Mouse (Mus musculus) MEL (cell line): ENCODE results near the gene Clmp. TPM values are rescaled to one million over a fixed set of nuclear protein-coding genes. Genes with fewer than 3 reads are reported as not detected.

Experiments
- DNase-seq: peaks from one replicate; pipeline ENCODE4 v3.0.0; 2011; ENCODE audit warnings: low read depth, low spot score
- H3K27ac ChIP-seq: 2 replicates; pipeline ENCODE4 v1.5.1; 2012; ENCODE audit warnings: low read depth, mild to moderate bottlenecking, control low read depth, low read length, moderate library complexity; ENCODE audit not compliant: control insufficient read depth
- H3K27me3 ChIP-seq, 2 experiments: fragments of 150-350 bp in 1 of 2; sonication (generic) in 1 of 2; 2 replicates each; pipeline ENCODE4 v1.6.1; 2012; ENCODE audit warnings: low read length in 2 of 2, mild to moderate bottlenecking in 2 of 2, improper control_type of control experiment in 1 of 2, moderate library complexity in 1 of 2; ENCODE audit not compliant: insufficient read depth in 2 of 2, control insufficient read depth in 1 of 2
- H3K36me3 ChIP-seq, 2 experiments: 2 replicates each; pipeline ENCODE4 v1.6.1; 2012 to 2014; ENCODE audit warnings: low read length in 2 of 2, improper control_type of control experiment in 1 of 2, inconsistent platforms in 1 of 2, mild to moderate bottlenecking in 1 of 2; ENCODE audit not compliant: insufficient read depth in 2 of 2, control insufficient read depth in 1 of 2
- H3K4me1 ChIP-seq, 2 experiments: fragments of 150-350 bp in 1 of 2; sonication (generic) in 1 of 2; 2 replicates each; pipeline ENCODE4 v1.6.1; 2012; ENCODE audit warnings: low read length in 2 of 2, improper control_type of control experiment in 1 of 2, mild to moderate bottlenecking in 1 of 2; ENCODE audit not compliant: insufficient read depth in 2 of 2, control insufficient read depth in 1 of 2
- H3K4me3 ChIP-seq, 2 experiments: fragments of 150-350 bp in 1 of 2; sonication (generic) in 1 of 2; 2 replicates each; pipeline ENCODE4 v1.5.1; 2012; ENCODE audit warnings: low read depth in 2 of 2, low read length in 2 of 2, mild to moderate bottlenecking in 2 of 2, moderate library complexity in 2 of 2, control low read depth in 1 of 2, improper control_type of control experiment in 1 of 2; ENCODE audit not compliant: control insufficient read depth in 1 of 2, insufficient read depth in 1 of 2
- H3K79me2 ChIP-seq: 2 replicates; pipeline ENCODE4 v1.6.1; 2012; ENCODE audit warnings: mild to moderate bottlenecking, low read length, moderate library complexity; ENCODE audit not compliant: control insufficient read depth, poor library complexity, insufficient read depth
- H3K9ac ChIP-seq: 2 replicates; pipeline ENCODE4 v1.6.1; 2012; ENCODE audit warnings: low read depth, mild to moderate bottlenecking, control low read depth, low read length, moderate library complexity; ENCODE audit not compliant: control insufficient read depth, poor library complexity, severe bottlenecking
- H3K9me3 ChIP-seq: fragments of 150-350 bp; sonication (generic); replicated peaks from 2 replicates; pipeline ENCODE4 v1.6.1; 2012; ENCODE audit warnings: mild to moderate bottlenecking, low read length, improper control_type of control experiment, moderate library complexity; ENCODE audit not compliant: insufficient read depth
- BHLHE40 ChIP-seq: IDR thresholded peaks from 2 replicates; pipeline ENCODE4 v1.6.1; 2012; ENCODE audit warnings: low read depth, mild to moderate bottlenecking, inconsistent platforms, low read length, improper control_type of control experiment, borderline replicate concordance
- CHD1 ChIP-seq: IDR thresholded peaks from 2 replicates; pipeline ENCODE4 v1.6.1; 2012; ENCODE audit warnings: low read depth, mild to moderate bottlenecking, inconsistent platforms, low read length, improper control_type of control experiment
- CHD2 ChIP-seq: IDR thresholded peaks from 2 replicates; pipeline ENCODE4 v1.6.1; 2011; ENCODE audit warnings: low read length, improper control_type of control experiment
- CTCF ChIP-seq, 3 experiments: IDR thresholded peaks in 2 of 3; conservative IDR thresholded peaks in 1 of 3; 2 replicates each; pipeline ENCODE4 v1.5.1; 2011 to 2012; ENCODE audit warnings: low read length in 3 of 3, low read depth in 2 of 3, mild to moderate bottlenecking in 2 of 3, improper control_type of control experiment in 1 of 3, inconsistent platforms in 1 of 3, mixed read lengths in 1 of 3, moderate library complexity in 1 of 3; ENCODE audit not compliant: control insufficient read depth in 1 of 3, insufficient read depth in 1 of 3, poor library complexity in 1 of 3, severe bottlenecking in 1 of 3
- ELF1 ChIP-seq: IDR thresholded peaks from 2 replicates; pipeline ENCODE4 v1.6.1; 2014; ENCODE audit warnings: low read depth, mild to moderate bottlenecking, inconsistent platforms, low read length, improper control_type of control experiment, moderate library complexity
- EP300 ChIP-seq, 2 experiments: IDR thresholded peaks; 2 replicates each; pipeline ENCODE4 v1.6.1; 2011; ENCODE audit warnings: improper control_type of control experiment in 2 of 2, low read length in 2 of 2, low read depth in 1 of 2, mild to moderate bottlenecking in 1 of 2
- GATA1 ChIP-seq: IDR thresholded peaks from 2 replicates; pipeline ENCODE4 v1.6.1; 2011; ENCODE audit warnings: low read depth, low read length, improper control_type of control experiment
- JUND ChIP-seq: IDR thresholded peaks from 2 replicates; pipeline ENCODE4 v1.6.1; 2011; ENCODE audit warnings: low read depth, mild to moderate bottlenecking, improper control_type of control experiment, low read length
- KAT2A ChIP-seq: conservative IDR thresholded peaks from 2 replicates; pipeline ENCODE4 v1.6.1; 2012; ENCODE audit warnings: low read depth, low read length, improper control_type of control experiment, inconsistent platforms
- MAFK ChIP-seq: IDR thresholded peaks from 2 replicates; pipeline ENCODE4 v1.6.1; 2011; ENCODE audit warnings: low read depth, mild to moderate bottlenecking, low read length, improper control_type of control experiment, borderline replicate concordance
- MAZ ChIP-seq: IDR thresholded peaks from 2 replicates; pipeline ENCODE4 v1.6.1; 2012; ENCODE audit warnings: low read depth, mild to moderate bottlenecking, inconsistent platforms, low read length, improper control_type of control experiment
- MXI1 ChIP-seq: IDR thresholded peaks from 2 replicates; pipeline ENCODE4 v1.6.1; 2011; ENCODE audit warnings: mild to moderate bottlenecking, low read depth, low read length, improper control_type of control experiment
- MYB ChIP-seq: IDR thresholded peaks from 2 replicates; pipeline ENCODE4 v1.6.1; 2011; ENCODE audit warnings: mild to moderate bottlenecking, low read depth, low read length, improper control_type of control experiment
- MYC ChIP-seq: IDR thresholded peaks from 2 replicates; pipeline ENCODE4 v1.6.1; 2011; ENCODE audit warnings: low read depth, mild to moderate bottlenecking, low read length, improper control_type of control experiment, moderate library complexity
- POLR2AphosphoS2 ChIP-seq: IDR thresholded peaks from 2 replicates; pipeline ENCODE4 v1.6.1; 2011; ENCODE audit warnings: low read length, improper control_type of control experiment
- POLR2AphosphoS5 ChIP-seq: IDR thresholded peaks from 2 replicates; pipeline ENCODE4 v1.6.1; 2012; ENCODE audit warnings: low read depth, borderline replicate concordance, mild to moderate bottlenecking, inconsistent platforms, low read length, moderate library complexity, mixed read lengths
- RCOR1 ChIP-seq: IDR thresholded peaks from 2 replicates; pipeline ENCODE4 v1.6.1; 2012; ENCODE audit warnings: low read depth, mild to moderate bottlenecking, inconsistent platforms, low read length, improper control_type of control experiment
- SIN3A ChIP-seq: IDR thresholded peaks from 2 replicates; pipeline ENCODE4 v1.6.1; 2012; ENCODE audit warnings: low read length, improper control_type of control experiment, inconsistent platforms
- TAL1 ChIP-seq: IDR thresholded peaks from 2 replicates; pipeline ENCODE4 v1.6.1; 2012; ENCODE audit warnings: mild to moderate bottlenecking, inconsistent platforms, low read length, moderate library complexity, mixed read lengths
- TBP ChIP-seq: IDR thresholded peaks from 2 replicates; pipeline ENCODE4 v1.8.0; 2011; ENCODE audit warnings: low read depth, low read length, improper control_type of control experiment
- TCF12 ChIP-seq: IDR thresholded peaks from 2 replicates; pipeline ENCODE4 v1.6.1; 2014; ENCODE audit warnings: low read depth, mild to moderate bottlenecking, inconsistent platforms, low read length, improper control_type of control experiment, moderate library complexity
- UBTF ChIP-seq: IDR thresholded peaks from 2 replicates; pipeline ENCODE4 v1.6.1; 2012; ENCODE audit warnings: low read depth, mild to moderate bottlenecking, inconsistent platforms, low read length, improper control_type of control experiment, moderate library complexity, borderline replicate concordance; ENCODE audit not compliant: insufficient read depth
- USF1 ChIP-seq: IDR thresholded peaks from 2 replicates; pipeline ENCODE4 v1.6.1; 2014; ENCODE audit warnings: low read depth, mild to moderate bottlenecking, inconsistent platforms, low read length, improper control_type of control experiment, moderate library complexity
- USF2 ChIP-seq, 2 experiments: IDR thresholded peaks; 2 replicates each; pipeline ENCODE4 v1.6.1; 2011 to 2012; ENCODE audit warnings: improper control_type of control experiment in 2 of 2, low read length in 2 of 2, borderline replicate concordance in 1 of 2, inconsistent platforms in 1 of 2, low read depth in 1 of 2, mild to moderate bottlenecking in 1 of 2; ENCODE audit not compliant: insufficient read depth in 1 of 2
- ZC3H11A ChIP-seq: IDR thresholded peaks from 2 replicates; pipeline ENCODE4 v1.6.1; 2012; ENCODE audit warnings: low read depth, mild to moderate bottlenecking, inconsistent platforms, low read length, improper control_type of control experiment
- ZKSCAN1 ChIP-seq: IDR thresholded peaks from 2 replicates; pipeline ENCODE4 v1.6.1; 2012; ENCODE audit warnings: low read depth, mild to moderate bottlenecking, inconsistent platforms, low read length, improper control_type of control experiment, moderate library complexity
- ZNF384 ChIP-seq: IDR thresholded peaks from 2 replicates; pipeline ENCODE4 v1.6.1; 2012; ENCODE audit warnings: low read depth, mild to moderate bottlenecking, inconsistent platforms, low read length, improper control_type of control experiment
- polyA plus RNA-seq, 2 experiments: library from polyadenylated mRNA; stranded (reverse) in 1 of 2; unstranded in 1 of 2; fragments of >175 nt in 1 of 2; fragments of >200 nt in 1 of 2; gene quantifications; 2 replicates each; pipeline versions ENCODE4 v1.2.1 to v1.2.4; 2012; ENCODE audit warnings: low replicate concordance in 2 of 2, low read depth in 1 of 2; ENCODE audit not compliant: insufficient read length in 2 of 2, insufficient read depth in 1 of 2, missing spikeins in 1 of 2
- total RNA-seq: library from RNA; depleted of rRNA; stranded (reverse); fragments of 300-350 nt; gene quantifications from 2 replicates; pipeline ENCODE4 v1.2.3, GENCODE M21; 2012

Clmp gene
- total and polyA plus RNA-seq, 3 experiments = not detected

DNA sequence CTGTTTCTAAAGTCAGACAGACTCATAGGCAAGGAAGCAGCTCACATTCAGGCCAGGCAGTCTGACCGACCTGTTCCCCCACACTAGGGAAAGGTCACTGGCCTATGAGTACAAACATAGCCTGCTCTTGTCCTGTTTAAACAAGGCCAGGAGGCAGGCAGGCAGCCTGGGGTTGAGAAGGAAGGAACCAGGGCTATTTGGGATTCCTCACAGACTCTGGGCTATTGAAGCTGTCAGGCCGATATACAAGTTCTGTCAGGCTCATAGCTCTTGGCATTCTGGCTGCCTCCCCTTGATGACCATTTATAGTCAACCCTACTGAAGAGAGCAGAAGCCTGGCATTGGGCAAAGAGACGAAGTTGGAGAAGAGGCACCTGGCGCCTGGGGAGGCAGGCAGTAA lies 25.9 kb downstream of the Clmp start:
- no peak for TF ChIP-seq ZNF384
- no peak for TF ChIP-seq TCF12
- no peak for TF ChIP-seq ZC3H11A
- TF ChIP-seq KAT2A = no peak
- TF ChIP-seq CHD1 = no peak
- TF ChIP-seq MAZ = no peak
- no peak for TF ChIP-seq JUND
- TF ChIP-seq MAFK = no peak
- TF ChIP-seq CHD2 = no peak
- TF ChIP-seq CTCF (IDR thresholded peaks at IDR 0.05 in 2 of 3, conservative IDR thresholded peaks at IDR 0.05 in 1 of 3; ENCODE audit: control insufficient read depth in 1 of 3, insufficient read depth in 1 of 3, low read depth in 2 of 3, low read length in 3 of 3, poor library complexity in 1 of 3, severe bottlenecking in 1 of 3) = no peak
- no peak for TF ChIP-seq BHLHE40
- no peak for TF ChIP-seq UBTF
- no peak for TF ChIP-seq MYB
- no peak for TF ChIP-seq POLR2AphosphoS5
- TF ChIP-seq TAL1 = no peak
- TF ChIP-seq USF2 (IDR thresholded peaks at IDR 0.05; ENCODE audit: borderline replicate concordance in 1 of 2, insufficient read depth in 1 of 2, low read depth in 1 of 2, low read length in 2 of 2) = no peak
- Histone ChIP-seq H3K9ac (no peak overlapping the region), H3K9me3 (no peaks in the 10 kb centered on the region), H3K36me3 (no peaks in the 10 kb centered on the region), H3K27me3 (0 out of 4 replicates have a peak, but pooled peaks cover 0 to 1% of the 10 kb centered on the region in 2 experiments), H3K27ac (no peak overlapping the region), H3K4me1 (no peaks in the 10 kb centered on the region), H3K4me3 (no peak overlapping the region), H3K79me2 (no peaks in the 10 kb centered on the region)
- DNase-seq = no peak

DNA sequence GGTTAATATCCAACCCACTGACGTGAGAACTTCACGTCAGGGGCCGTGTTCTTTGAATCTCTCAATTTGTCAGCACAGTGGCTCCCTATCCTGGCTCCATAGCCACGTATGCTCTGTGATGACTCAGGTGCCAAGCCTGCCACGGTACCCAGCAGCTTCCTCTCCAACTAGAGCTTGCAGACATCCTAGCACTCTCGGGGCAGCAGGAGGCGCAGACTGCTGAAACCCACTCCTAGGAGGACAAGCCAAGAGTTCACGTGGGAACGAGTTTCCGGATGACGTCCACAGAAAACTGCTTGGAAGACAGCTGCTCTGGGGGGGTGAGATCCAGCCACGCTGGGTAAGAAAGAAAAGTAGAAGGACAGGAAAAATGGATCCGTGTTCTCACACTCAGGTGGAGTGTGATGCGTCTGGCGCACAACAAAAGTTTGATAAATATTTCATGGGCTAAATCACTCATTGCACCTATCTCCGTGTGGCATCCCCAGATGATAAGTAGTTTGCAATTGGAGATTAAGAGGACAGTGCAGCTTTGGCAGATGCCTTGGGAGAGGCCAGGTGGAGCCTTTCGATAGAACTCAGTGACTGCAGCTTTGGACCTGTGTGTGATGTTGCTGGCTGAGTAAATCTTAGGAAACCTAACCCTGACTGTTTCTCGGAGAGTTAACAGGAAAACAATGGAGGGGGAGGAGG lies 31.6 kb downstream of the Clmp start:
- H3K9me3 ChIP-seq = no peaks in the 10 kb centered on the region
- DNase-seq = no peak
- no peak for TF ChIP-seq GATA1
- TF ChIP-seq TCF12 = no peak
- no peak for TF ChIP-seq CHD2
- no peak for TF ChIP-seq BHLHE40
- no peak for TF ChIP-seq ZKSCAN1
- TF ChIP-seq MYB = no peak
- no peak for TF ChIP-seq EP300 (IDR thresholded peaks at IDR 0.05; ENCODE audit: low read depth in 1 of 2, low read length in 2 of 2)
- no peak for TF ChIP-seq MYC
- TF ChIP-seq MXI1 = no peak
- no peak for TF ChIP-seq UBTF
- TF ChIP-seq TBP = no peak
- no peak for TF ChIP-seq POLR2AphosphoS2
- TF ChIP-seq TAL1 = no peak
- no peak for TF ChIP-seq USF1
- no peak for TF ChIP-seq USF2 (IDR thresholded peaks at IDR 0.05; ENCODE audit: borderline replicate concordance in 1 of 2, insufficient read depth in 1 of 2, low read depth in 1 of 2, low read length in 2 of 2)
- no peak for TF ChIP-seq ELF1
- no peak for TF ChIP-seq SIN3A
- TF ChIP-seq RCOR1 = no peak
- 0 out of 4 replicates have a peak, but pooled peaks cover 0 to 1% of the 10 kb centered on the region in 2 experiments for H3K27me3 ChIP-seq
- H3K79me2 ChIP-seq = no peaks in the 10 kb centered on the region
- H3K27ac ChIP-seq = no peak overlapping the region
- H3K9ac ChIP-seq = no peak overlapping the region
- no peak overlapping the region for H3K4me3 ChIP-seq
- H3K4me1 ChIP-seq = no peaks in the 10 kb centered on the region
- H3K36me3 ChIP-seq = no peaks in the 10 kb centered on the region
